Mouse (Mus musculus) forebrain, embryonic 12.5 days (tissue): Measurements from ENCODE around the gene Boc. TPM values are rescaled to one million over a fixed set of nuclear protein-coding genes. Genes with fewer than 3 reads are reported as not detected.
A peak's percentile ranks its signal among the peaks of the same experiment; 100 is the strongest.

Source experiments
- ATAC-seq: fragments of 200-750 bp; cut with Nextera tagmentation; 2 replicates; pipeline ENCODE4 v1.8.0; 2017; ENCODE audit warnings: moderate TSS enrichment; ENCODE audit not compliant: low FRiP score
- H3K27ac ChIP-seq: fragments of 300-500 bp; sonication (generic); 2 replicates; pipeline ENCODE4 v1.5.1; 2016; ENCODE audit warnings: mild to moderate bottlenecking
- H3K27me3 ChIP-seq: fragments of 300-500 bp; sonication (generic); 2 replicates; pipeline ENCODE4 v1.6.1; 2016; ENCODE audit warnings: mild to moderate bottlenecking
- H3K36me3 ChIP-seq: fragments of 300-500 bp; sonication (generic); replicated peaks from 2 replicates; pipeline ENCODE4 v1.6.1; 2016; ENCODE audit warnings: mild to moderate bottlenecking
- H3K4me1 ChIP-seq: fragments of 300-500 bp; sonication (generic); 2 replicates; pipeline ENCODE4 v1.6.1; 2016
- H3K4me2 ChIP-seq: fragments of 300-500 bp; sonication (generic); 2 replicates; pipeline ENCODE4 v1.6.1; 2016; ENCODE audit warnings: mild to moderate bottlenecking, moderate library complexity
- H3K4me3 ChIP-seq: fragments of 300-500 bp; sonication (generic); replicated peaks from 2 replicates; pipeline ENCODE4 v1.5.1; 2016; ENCODE audit warnings: mild to moderate bottlenecking
- H3K9ac ChIP-seq: fragments of 300-500 bp; sonication (generic); 2 replicates; pipeline ENCODE4 v1.6.1; 2016; ENCODE audit warnings: mild to moderate bottlenecking
- H3K9me3 ChIP-seq: fragments of 300-500 bp; sonication (generic); 2 replicates; pipeline ENCODE4 v1.6.1; 2016
- WGBS: fragments of 180-500 bp; shearing (Covaris S2); methylation state at CpG from one replicate; pipeline ENCODE4 v1.1.7; 2016; 5-methylcytosine and 5-hydroxymethylcytosine counted together
- polyA plus RNA-seq: library from polyadenylated mRNA; unstranded; fragments of >200 nt; fragmentation: Nextera tagmentation; extraction: Ambion mirVana; gene quantifications from 2 replicates; pipeline ENCODE4 v1.2.1, GENCODE M21; 2016

Gene Boc
- polyA plus RNA-seq, 1 experiment from 2014 or later = 28.3 TPM

DNA sequence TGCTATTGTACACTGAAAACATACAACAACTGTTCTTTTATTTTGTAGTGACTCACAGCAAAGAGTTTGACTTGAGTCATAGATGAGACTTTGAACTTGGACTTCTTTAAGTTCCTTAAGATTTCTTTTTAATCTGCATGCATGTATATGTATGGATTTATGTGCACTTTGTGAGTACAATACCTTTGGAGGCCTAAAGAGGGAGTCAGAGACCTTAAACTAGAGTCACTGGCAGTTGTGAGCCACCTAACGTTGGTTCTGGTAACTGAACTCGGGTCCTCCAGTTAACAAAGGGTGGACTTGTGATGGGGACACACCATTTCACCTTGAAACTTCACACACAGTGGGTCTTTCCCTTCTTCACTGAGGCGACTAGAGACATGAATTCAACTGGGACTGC lies 60.2 kb downstream of the Boc start:
- no peak for ATAC-seq
- no peak overlapping the region for H3K27ac ChIP-seq
- 83% methylated on average over 3 of the region's 3 CpGs for WGBS
- peaks cover 81% of the 10 kb centered on the region for H3K36me3 ChIP-seq
- no peaks in the 10 kb centered on the region for H3K27me3 ChIP-seq
- H3K9ac ChIP-seq = no peak overlapping the region
- H3K4me2 ChIP-seq = no peak overlapping the region
- H3K4me3 ChIP-seq = no peak overlapping the region
- no peaks in the 10 kb centered on the region for H3K9me3 ChIP-seq
- H3K4me1 ChIP-seq = peaks cover 27% of the 10 kb centered on the region

- H3K4me1 ChIP-seq = peaks cover 28% of the 10 kb centered on the region
- no peaks in the 10 kb centered on the region for H3K27me3 ChIP-seq
- no peaks in the 10 kb centered on the region for H3K9me3 ChIP-seq
- WGBS = 83% methylated on average over 15 of the region's 15 CpGs
- H3K4me2 ChIP-seq = no peak overlapping the region
- H3K36me3 ChIP-seq = peaks cover 78% of the 10 kb centered on the region
- no peak overlapping the region for H3K4me3 ChIP-seq
- no peak for ATAC-seq
- H3K27ac ChIP-seq = 0 out of 2 replicates have a peak overlapping the region, but pooled peaks have one; percentile 13
- no peak overlapping the region for H3K9ac ChIP-seq
Observed at GRCm38 (mm10) chr16:44496971-44497464, 61.7 kb downstream of the Boc start.

DNA sequence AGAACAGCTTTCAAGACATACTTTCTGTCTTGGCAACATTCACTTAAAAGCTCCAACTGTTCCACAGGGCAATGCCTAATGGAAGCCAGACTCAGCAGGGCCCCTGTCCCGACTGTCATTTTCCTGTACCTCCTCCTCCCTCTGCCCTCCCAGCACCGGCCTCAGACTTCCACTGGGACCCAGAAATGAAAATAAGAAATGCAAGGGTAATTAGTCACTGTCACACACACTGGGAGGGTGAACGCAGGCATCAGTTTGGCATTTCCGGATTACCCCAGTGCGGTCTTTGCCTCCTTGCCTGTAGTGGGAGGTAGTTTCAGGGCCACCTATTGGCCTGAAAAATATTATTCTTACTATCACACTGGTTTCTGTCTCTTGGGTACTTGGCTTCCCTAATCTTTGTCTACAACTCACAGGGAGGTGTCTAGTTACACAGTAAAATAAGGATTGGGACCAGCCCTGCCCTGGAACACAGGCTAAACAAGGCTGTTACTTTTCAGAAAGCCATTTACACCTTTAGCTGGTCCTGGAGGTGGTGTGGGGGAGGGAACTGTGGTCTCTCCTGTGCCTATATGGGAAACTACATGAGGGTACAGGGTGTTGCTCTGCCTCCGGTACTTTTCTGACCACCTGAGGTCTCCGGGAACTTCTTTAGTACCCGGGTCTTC lies 64.1 kb downstream of the Boc start:
- peaks cover 78% of the 10 kb centered on the region for H3K36me3 ChIP-seq
- 0 out of 2 replicates have a peak, but pooled peaks have one; percentile 57 for ATAC-seq
- no peaks in the 10 kb centered on the region for H3K27me3 ChIP-seq

GRCm38 (mm10) chr16:44493868-44494267 lies 64.8 kb downstream of the Boc start:
- H3K27ac ChIP-seq = peak overlapping the region; percentile 84
- H3K9me3 ChIP-seq = no peaks in the 10 kb centered on the region
- H3K4me3 ChIP-seq = no peak overlapping the region
- peak; percentile 59; the same call in 1 of the 2 replicates for ATAC-seq
- no peak overlapping the region for H3K4me2 ChIP-seq
- no peak overlapping the region for H3K9ac ChIP-seq
- peaks cover 28% of the 10 kb centered on the region for H3K4me1 ChIP-seq
- no peaks in the 10 kb centered on the region for H3K27me3 ChIP-seq
- WGBS = 9% methylated on average over 6 of the region's 6 CpGs
- peaks cover 78% of the 10 kb centered on the region for H3K36me3 ChIP-seq

More for the DNA sequence above, 64.1 kb downstream of the Boc start:
- Histone ChIP-seq H3K27ac (peak overlapping the region; percentile 84), H3K4me1 (peaks cover 28% of the 10 kb centered on the region), H3K4me2 (no peak overlapping the region), H3K4me3 (no peak overlapping the region), H3K9ac (no peak overlapping the region), H3K9me3 (no peaks in the 10 kb centered on the region)
- 39% methylated on average over 8 of the region's 8 CpGs for WGBS

- no peak overlapping the region for H3K4me3 ChIP-seq
- H3K4me1 ChIP-seq = peaks cover 30% of the 10 kb centered on the region
- no peaks in the 10 kb centered on the region for H3K27me3 ChIP-seq
- WGBS = 94% methylated on average over 9 of the region's 9 CpGs
- no peak overlapping the region for H3K9ac ChIP-seq
- no peak for ATAC-seq
- H3K36me3 ChIP-seq = peaks cover 78% of the 10 kb centered on the region
- H3K27ac ChIP-seq = peak overlapping the region; percentile 84
- H3K9me3 ChIP-seq = no peaks in the 10 kb centered on the region
- no peak overlapping the region for H3K4me2 ChIP-seq
Observed at GRCm38 (mm10) chr16:44492706-44493105, 66.0 kb downstream of the Boc start.

DNA sequence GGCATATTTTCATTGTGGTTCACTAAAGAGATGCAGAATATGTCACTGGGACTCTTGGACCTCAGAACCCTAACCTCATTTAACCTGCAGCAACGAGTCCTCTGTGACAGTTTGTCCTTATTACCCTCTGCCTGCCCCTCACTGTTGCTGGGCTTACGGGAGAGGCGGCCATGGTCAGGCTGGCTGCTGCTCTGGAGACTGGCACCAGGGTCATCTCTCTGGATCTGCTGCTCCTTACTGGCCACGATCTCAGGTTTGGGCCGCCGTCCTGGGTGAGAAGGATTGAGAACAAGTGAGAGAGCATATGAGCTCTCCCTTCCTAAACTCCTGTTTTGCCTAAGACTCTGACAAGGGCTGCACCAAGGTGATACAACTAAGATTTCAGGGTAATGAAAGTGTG lies 66.5 kb downstream of the Boc start:
- Histone ChIP-seq H3K9ac (no peak overlapping the region), H3K27ac (no peak overlapping the region), H3K4me2 (no peak overlapping the region), H3K4me3 (no peak overlapping the region), H3K36me3 (peaks cover 78% of the 10 kb centered on the region), H3K4me1 (peaks cover 36% of the 10 kb centered on the region), H3K9me3 (no peaks in the 10 kb centered on the region), H3K27me3 (no peaks in the 10 kb centered on the region)
- 92% methylated on average over 6 of the region's 6 CpGs for WGBS
- no peak for ATAC-seq

GRCm38 (mm10) chr16:44491051-44491450 lies 67.6 kb downstream of the Boc start:
- Histone ChIP-seq H3K4me3 (no peak overlapping the region), H3K27ac (no peak overlapping the region), H3K27me3 (no peaks in the 10 kb centered on the region), H3K36me3 (peaks cover 78% of the 10 kb centered on the region), H3K4me2 (no peak overlapping the region), H3K9me3 (no peaks in the 10 kb centered on the region), H3K4me1 (peaks cover 45% of the 10 kb centered on the region), H3K9ac (no peak overlapping the region)
- 90% methylated on average over 9 of the region's 9 CpGs for WGBS
- ATAC-seq = no peak

DNA sequence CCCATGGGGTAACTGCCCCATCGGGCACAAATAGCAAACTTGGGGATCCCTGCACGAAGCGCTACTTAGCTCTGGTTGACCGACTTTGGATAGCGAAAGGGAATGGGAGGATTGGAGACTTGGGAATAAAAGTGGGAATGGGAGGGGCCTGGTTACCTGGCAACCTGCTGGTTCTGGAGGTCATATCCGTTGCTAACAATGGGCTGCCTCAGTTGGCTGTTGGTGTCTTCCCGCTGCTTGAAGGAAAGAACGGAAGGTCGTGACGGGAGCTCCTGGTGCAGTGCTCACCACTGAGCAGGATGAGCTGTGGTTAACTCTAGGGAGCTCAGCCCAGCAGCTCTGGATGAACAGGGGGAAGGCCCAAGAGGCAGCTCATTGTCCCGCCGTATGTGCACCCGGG lies 71.5 kb downstream of the Boc start:
- Histone ChIP-seq H3K9me3 (no peaks in the 10 kb centered on the region), H3K4me3 (no peak overlapping the region), H3K4me2 (no peak overlapping the region), H3K4me1 (peaks cover 22% of the 10 kb centered on the region), H3K27me3 (peaks cover 3% of the 10 kb centered on the region), H3K27ac (peak overlapping the region; percentile 53), H3K9ac (0 out of 2 replicates have a peak overlapping the region, but pooled peaks have one; percentile 29), H3K36me3 (peaks cover 78% of the 10 kb centered on the region)
- 81% methylated on average over 13 of the region's 13 CpGs for WGBS
- ATAC-seq = no peak

DNA sequence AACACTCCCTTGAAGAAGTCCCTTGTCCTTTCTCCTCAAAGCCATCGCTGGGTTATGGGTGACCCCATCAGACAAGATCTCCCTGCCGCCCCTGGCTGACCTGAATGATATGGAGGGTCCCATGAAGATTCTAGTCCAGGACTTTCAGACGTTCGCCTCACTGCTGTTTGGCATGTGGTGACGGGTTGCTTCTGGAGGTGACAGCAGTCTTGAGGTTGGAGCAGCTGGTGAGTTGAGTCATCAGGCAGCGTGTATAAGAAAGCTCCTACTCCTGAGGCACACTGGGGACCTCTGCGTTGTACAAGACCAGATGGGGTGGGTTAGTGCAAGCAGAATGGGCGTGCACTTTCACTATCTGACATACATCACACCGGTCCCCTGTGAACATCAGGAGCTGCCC lies 72.1 kb downstream of the Boc start:
- H3K9ac ChIP-seq = no peak overlapping the region
- H3K4me3 ChIP-seq = no peak overlapping the region
- 90% methylated on average over 9 of the region's 9 CpGs for WGBS
- H3K4me2 ChIP-seq = no peak overlapping the region
- H3K27ac ChIP-seq = peak overlapping the region; percentile 53; the same call in 1 of the 2 replicates
- peaks cover 72% of the 10 kb centered on the region for H3K36me3 ChIP-seq
- ATAC-seq = no peak
- H3K9me3 ChIP-seq = no peaks in the 10 kb centered on the region
- H3K4me1 ChIP-seq = peaks cover 27% of the 10 kb centered on the region
- peaks cover 3% of the 10 kb centered on the region for H3K27me3 ChIP-seq

GRCm38 (mm10) chr16:44485691-44486090 lies 73.0 kb downstream of the Boc start:
- no peak for ATAC-seq
- WGBS = 72% methylated on average over 8 of the region's 8 CpGs

GRCm38 (mm10) chr16:44484831-44485230 lies 73.9 kb downstream of the Boc start:
- 88% methylated on average over 10 of the region's 10 CpGs for WGBS
- no peak for ATAC-seq
- Histone ChIP-seq H3K36me3 (peaks cover 56% of the 10 kb centered on the region), H3K27me3 (peaks cover 3% of the 10 kb centered on the region), H3K9ac (no peak overlapping the region), H3K4me2 (no peak overlapping the region), H3K4me1 (peaks cover 27% of the 10 kb centered on the region), H3K9me3 (no peaks in the 10 kb centered on the region), H3K4me3 (no peak overlapping the region), H3K27ac (0 out of 2 replicates have a peak overlapping the region, but pooled peaks have one; percentile 33)

More at GRCm38 (mm10) chr16:44485691-44486090, 73.0 kb downstream of the Boc start:
- Histone ChIP-seq H3K9me3 (no peaks in the 10 kb centered on the region), H3K27ac (peak overlapping the region; percentile 53), H3K4me2 (no peak overlapping the region), H3K4me1 (peaks cover 27% of the 10 kb centered on the region), H3K27me3 (peaks cover 3% of the 10 kb centered on the region), H3K9ac (no peak overlapping the region), H3K36me3 (peaks cover 63% of the 10 kb centered on the region), H3K4me3 (no peak overlapping the region)

- peak; percentile 42 for ATAC-seq
- Histone ChIP-seq H3K9me3 (no peaks in the 10 kb centered on the region), H3K36me3 (peaks cover 49% of the 10 kb centered on the region), H3K4me2 (no peak overlapping the region), H3K27ac (0 out of 2 replicates have a peak overlapping the region, but pooled peaks have one; percentile 33), H3K27me3 (peaks cover 3% of the 10 kb centered on the region), H3K4me1 (peaks cover 27% of the 10 kb centered on the region), H3K9ac (no peak overlapping the region), H3K4me3 (no peak overlapping the region)
- 4% methylated on average over 7 of the region's 7 CpGs for WGBS
Observed at GRCm38 (mm10) chr16:44484079-44484478, 74.6 kb downstream of the Boc start.
